Mouse (Mus musculus) large intestine, adult 2 months (tissue): ENCODE results near the gene Bnc2. TPM values are rescaled to one million over a fixed set of nuclear protein-coding genes. Genes with fewer than 3 reads are reported as not detected.

Source experiments
- DNase-seq: peaks from one replicate; pipeline ENCODE4 v3.0.0-alpha.2; 2012; ENCODE audit warnings: low read depth, low spot score
- WGBS: fragments of 180-500 bp; shearing (Covaris S2); methylation state at CpG from one replicate; pipeline ENCODE4 v1.1.7; 2018; 5-methylcytosine and 5-hydroxymethylcytosine counted together
- polyA plus RNA-seq: library from polyadenylated mRNA; depleted of rRNA; stranded (reverse); fragments of >200 nt; gene quantifications from 2 replicates; pipeline ENCODE4 v1.2.3, GENCODE M21; 2012

Bnc2 gene
- polyA plus RNA-seq, 1 experiment = 1.3 TPM

GRCm38 (mm10) chr4:84453586-84453985, 221.5 kb downstream of the Bnc2 start:
- WGBS = 76% methylated on average over 4 of the region's 4 CpGs
- DNase-seq = no peak

- 94% methylated on average over 3 of the region's 3 CpGs for WGBS
- no peak for DNase-seq
These were observed 222.4 kb downstream of the Bnc2 start for GRCm38 (mm10) chr4:84452642-84453041.

- 45% methylated on average over 7 of the region's 7 CpGs for WGBS
- DNase-seq = peak; percentile 25
These were observed 225.6 kb downstream of the Bnc2 start for GRCm38 (mm10) chr4:84449246-84450005.

DNA sequence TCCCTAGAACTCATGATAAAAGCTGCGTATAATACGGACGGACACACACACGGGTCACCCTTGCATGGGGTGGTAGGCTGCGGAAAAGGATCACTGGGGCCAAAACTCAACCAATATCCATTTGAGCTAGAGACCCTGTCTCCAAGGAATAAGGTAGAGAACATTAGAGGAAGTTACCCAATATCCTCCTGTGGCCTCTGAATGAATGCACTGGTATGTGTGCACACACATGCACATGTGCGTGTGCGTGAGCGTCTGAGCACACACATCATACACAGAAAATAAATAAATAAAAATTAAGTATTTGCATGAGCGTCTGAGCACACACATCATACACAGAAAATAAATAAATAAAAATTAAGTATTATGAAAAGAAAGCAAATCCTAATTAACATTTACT, 241.8 kb downstream of the Bnc2 start:
- 94% methylated on average over 9 of the region's 9 CpGs for WGBS
- DNase-seq = no peak

DNA sequence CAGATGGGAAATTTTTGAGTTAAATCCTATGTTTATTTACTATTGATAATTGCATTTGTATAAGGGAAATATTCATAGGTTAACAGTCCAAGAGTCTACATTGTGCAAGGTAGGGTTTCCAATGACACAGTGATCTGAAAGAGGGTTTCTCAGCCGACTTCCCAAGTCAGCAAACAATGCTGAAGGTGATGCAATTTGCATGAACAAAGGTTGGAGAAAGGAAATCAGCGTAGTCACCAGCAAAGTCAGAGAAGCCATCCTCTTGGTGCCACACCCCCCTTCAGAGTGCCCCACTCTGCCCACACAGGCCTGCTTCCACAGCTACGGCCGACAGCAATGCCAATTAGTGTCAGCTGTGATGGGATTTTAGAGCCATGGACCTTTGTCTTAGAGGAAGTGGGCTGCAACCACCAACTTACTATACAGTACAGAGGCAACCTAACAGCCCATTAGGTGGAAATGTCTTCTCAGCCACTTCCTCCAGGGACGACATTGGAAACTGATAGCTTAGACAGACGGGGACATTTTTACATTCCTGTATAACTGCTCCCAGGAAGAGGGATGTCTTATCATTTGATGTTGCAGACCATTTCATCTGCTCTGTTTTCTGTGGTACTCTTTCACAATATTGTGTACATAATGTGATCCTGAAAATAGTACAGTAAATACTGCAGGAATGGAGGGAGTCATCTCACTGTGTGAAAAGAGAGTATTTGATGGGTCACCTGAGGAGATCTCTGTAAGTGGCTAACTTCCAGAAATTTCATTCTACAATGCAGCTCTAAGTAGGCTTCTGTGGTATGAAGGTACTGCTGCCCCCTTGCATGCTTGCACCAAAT, 243.2 kb downstream of the Bnc2 start:
- no peak for DNase-seq
- WGBS = 34% methylated on average over 6 of the region's 6 CpGs

DNA sequence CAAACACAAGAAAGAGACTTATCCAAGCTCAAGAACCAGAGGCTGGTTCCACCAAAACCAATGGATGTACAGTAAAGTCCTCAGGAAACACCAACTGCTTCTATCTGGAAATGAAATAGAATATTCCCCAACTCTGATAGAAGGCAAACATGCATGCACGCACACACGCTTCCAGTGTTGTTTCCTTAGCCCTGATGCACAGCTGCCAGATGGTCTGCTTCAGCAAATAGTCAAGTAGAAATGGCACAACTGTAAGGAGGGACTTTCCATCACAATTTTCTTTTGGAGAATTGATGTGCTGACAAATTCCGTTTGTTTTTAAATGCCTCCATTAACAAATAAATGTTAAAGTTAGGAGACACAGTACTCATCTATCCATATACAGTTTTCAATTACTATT, 247.1 kb downstream of the Bnc2 start:
- DNase-seq = no peak
- WGBS = 80% methylated on average over 3 of the region's 3 CpGs

GRCm38 (mm10) chr4:84411431-84411830, 263.6 kb downstream of the Bnc2 start:
- DNase-seq = no peak
- WGBS = 83% methylated on average over 2 of the region's 2 CpGs

DNA sequence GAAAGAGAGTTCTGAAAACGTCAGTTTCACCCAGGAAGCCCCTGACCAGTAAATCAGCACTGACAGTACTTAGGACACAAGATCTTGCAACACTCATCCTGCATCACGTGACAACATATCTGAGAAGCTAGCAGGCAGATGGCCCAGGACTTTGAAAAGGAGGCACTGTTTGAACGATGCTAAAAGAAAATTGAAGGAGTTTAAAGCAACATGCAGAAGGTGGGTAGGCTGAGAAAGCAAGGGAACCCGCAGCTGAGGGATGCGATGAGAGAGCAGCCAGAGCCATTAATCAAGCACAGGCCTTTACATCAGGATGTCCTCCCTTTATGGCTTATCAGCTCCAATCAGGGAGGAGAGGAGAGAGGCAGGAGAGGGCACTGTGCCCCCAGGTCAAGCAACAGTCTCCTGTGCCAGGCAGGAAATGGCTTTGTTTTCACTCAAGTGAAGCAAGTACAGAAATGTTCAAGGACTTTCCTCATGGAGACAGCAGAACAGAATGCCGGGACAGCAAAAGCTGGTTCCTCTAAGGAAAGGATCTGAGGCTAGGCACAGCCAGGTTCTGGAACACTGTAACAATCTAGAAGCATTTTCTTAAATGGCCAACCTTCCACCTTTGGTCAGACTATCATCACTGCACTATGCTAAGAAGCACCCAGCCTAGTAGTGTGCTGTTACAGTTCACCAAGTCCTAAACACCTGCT, 267.6 kb downstream of the Bnc2 start:
- WGBS = 39% methylated on average over 6 of the region's 6 CpGs
- DNase-seq = no peak

DNA sequence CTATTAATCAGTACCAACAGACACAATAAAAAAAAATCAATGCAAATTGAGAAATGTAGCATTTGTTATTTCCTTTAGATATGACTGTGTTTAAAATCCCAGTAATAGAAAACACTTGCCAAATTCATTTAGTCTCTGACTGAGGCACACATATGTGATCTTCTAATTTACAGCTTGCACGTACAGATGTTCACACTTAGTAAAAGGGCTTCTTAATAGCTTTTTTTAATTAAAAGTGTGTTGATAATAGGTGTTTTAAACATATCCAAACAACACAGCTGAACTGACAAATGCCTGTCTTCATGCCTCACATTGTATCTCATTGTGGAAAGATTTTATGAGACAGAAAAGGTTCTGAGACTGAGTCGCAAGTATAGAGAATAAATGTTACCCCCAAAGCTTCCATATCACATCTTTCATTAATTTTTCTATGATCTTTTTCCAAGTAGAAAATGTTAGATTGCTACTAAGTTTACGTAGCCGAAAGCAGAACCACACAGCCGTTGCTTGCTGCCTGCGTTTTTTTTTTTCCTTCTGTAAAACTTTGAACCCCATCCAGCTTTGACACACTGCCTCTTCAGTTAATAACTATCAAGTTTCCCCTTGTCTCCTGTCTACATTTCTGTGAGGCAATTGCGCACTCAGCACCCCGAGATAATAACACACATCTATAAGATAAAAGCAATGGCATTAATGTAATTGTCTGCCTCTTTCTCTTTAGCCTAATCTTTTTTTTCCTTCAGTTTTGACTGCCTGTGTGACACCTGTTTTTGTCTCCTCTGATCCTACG, 271.5 kb downstream of the Bnc2 start:
- no peak for DNase-seq
- WGBS = 36% methylated on average over 9 of the region's 9 CpGs

GRCm38 (mm10) chr4:84388991-84389390, 286.1 kb downstream of the Bnc2 start:
- 84% methylated on average over 5 of the region's 5 CpGs for WGBS
- DNase-seq = no peak

- DNase-seq = no peak
- 81% methylated on average over 1 of the region's 1 CpGs for WGBS
These were observed 289.9 kb downstream of the Bnc2 start for GRCm38 (mm10) chr4:84385156-84385555.

DNA sequence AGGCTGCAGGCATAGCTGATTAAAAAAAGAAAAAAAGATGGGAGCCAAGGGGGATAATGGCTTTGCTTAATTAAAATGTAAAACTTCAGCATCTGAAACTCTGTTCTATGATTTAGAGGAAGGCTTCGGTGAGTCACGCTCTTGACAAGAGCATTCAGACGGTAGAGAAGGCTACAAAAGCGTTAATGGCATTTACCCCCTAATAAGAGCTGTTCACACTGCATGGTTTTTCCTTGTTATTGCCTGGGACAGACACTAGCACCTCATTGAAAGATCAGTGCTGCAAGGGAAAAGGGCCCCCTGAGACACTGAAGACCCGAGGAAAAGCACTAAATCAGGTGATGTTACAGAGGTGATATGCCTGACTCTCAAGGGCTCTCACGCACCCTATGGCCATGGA, 295.8 kb downstream of the Bnc2 start:
- no peak for DNase-seq
- 76% methylated on average over 6 of the region's 6 CpGs for WGBS

DNA sequence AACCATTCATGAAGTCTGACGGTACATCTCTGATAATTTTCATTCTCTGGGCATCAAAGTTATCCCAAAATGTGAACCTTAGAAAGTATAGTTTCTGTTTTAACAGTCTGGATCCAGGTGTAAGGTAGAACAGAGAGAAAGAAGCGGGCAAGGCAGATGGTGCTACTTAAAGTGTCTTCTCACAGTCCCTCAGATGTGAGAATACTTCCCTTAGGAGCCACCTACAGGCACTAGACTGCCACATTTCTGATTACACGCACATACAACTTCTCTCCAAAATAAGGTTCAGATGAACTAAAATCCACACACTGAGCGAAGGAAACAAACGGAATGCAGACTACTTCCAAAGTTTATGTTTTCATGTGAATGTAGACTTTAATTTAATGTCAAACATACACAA, 297.6 kb downstream of the Bnc2 start:
- 82% methylated on average over 5 of the region's 5 CpGs for WGBS
- no peak for DNase-seq

- DNase-seq = no peak
- 50% methylated on average over 8 of the region's 8 CpGs for WGBS
These were observed 312.7 kb downstream of the Bnc2 start for GRCm38 (mm10) chr4:84362337-84362823.

GRCm38 (mm10) chr4:84361165-84361564, 313.9 kb downstream of the Bnc2 start:
- no peak for DNase-seq
- 65% methylated on average over 5 of the region's 5 CpGs for WGBS

DNA sequence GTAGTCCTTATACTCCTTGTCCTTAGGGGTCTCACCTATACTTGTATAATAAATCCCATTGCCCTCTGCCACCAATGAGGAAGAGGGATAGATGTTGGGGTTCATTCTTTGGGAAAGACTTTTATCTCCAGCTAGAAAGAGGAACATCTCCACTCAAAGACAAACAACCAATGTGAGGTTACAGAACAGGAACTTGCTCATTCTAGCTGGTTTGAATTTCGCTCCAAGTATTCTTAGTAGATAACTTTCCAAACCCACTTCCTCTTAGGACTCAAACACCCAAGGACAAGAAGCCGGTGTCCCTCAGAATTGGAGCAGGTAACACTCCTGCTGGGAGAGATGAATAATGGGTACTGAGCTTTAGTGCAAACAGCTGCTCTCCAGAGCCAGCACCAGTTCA, 315.1 kb downstream of the Bnc2 start:
- 80% methylated on average over 2 of the region's 2 CpGs for WGBS
- DNase-seq = no peak

GRCm38 (mm10) chr4:84358204-84358603, 316.9 kb downstream of the Bnc2 start:
- WGBS = 88% methylated on average over 2 of the region's 2 CpGs

DNA sequence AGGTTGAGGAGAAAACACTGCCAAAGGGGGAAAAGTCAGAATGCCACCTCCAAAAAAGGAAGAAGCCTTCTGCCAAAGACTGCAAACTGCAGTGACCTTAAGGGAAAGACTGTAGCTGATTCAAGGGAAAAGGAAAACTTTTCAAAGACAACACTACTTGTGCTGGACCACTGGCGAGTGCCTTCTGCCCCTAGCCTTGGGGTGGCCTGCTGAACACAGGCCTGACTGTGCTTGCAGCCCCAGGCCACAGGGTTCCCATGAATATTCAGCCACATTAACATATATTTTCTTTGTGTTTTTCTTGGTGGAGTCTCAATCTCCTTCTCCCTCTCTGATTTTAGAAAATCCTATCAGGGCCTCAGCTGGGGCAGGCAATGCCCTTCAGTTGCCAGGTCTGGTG, 317.7 kb downstream of the Bnc2 start:
- 82% methylated on average over 1 of the region's 1 CpGs for WGBS
- DNase-seq = no peak

More at GRCm38 (mm10) chr4:84358204-84358603, 316.9 kb downstream of the Bnc2 start:
- DNase-seq = no peak

- WGBS = 43% methylated on average over 8 of the region's 8 CpGs
- DNase-seq = no peak
These were observed 318.5 kb downstream of the Bnc2 start for GRCm38 (mm10) chr4:84356468-84357153.
